Mouse (Mus musculus): ENCODE measurements around the gene Ttc30a1. TPM values are rescaled to one million over a fixed set of nuclear protein-coding genes. Genes with fewer than 3 reads are reported as not detected.

Ttc30a1 gene
- polyA plus RNA-seq, 1 experiment from 2014 or later, result 7.3 TPM

DNA sequence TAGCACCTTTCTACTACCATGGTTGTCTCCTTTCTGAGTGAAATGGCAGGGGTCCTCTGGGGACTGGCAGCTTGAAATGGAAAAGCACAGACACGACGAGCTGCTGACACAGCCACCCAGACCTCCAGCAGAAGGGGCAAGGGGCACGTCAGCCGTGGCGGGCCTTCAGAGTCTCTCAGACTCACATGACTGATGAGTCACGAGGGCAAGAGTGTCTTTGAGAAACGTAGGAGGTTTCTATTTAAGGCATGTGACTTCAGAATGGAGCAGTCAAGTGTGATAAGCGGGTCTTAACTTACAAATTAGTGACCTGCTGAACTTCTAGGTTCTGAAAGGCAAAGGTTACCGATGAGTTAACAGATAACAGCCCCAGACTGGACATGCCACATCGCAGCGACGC, 16.0 kb upstream of the Ttc30a1 start:
- ATAC-seq (ENCODE audit: low FRiP score), result no peak
- WGBS, result 30% methylated on average over 12 of the region's 12 CpGs
- peaks cover 37% of the 10 kb centered on the region for H3K4me1 ChIP-seq (replicated peaks)
- no peaks in the 10 kb centered on the region for H3K36me3 ChIP-seq
- H3K9ac ChIP-seq, result no peak overlapping the region
- no peaks in the 10 kb centered on the region for H3K9me3 ChIP-seq
- H3K27ac ChIP-seq, result no peak overlapping the region
- H3K4me2 ChIP-seq, result no peak overlapping the region
- H3K4me3 ChIP-seq, result no peak overlapping the region
- H3K27me3 ChIP-seq, result no peaks in the 10 kb centered on the region

DNA sequence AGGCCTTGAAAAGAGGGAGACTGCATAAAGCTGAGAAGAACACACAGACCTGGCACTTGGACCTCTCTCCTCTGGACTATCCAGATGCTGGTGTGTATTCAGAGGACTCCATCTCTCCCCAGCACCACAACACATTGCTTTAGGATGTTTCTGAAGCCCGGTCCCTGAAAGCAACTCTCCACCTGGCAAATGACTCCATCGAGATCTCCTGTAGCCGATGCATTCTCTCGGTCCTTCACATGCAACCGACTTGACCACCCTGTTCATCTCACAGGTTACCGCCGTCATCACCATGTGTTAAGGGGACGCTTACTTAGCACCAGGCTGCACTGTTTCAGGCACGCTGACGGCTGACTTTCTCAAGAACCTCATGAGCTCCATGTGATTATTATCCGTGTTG, 13.1 kb upstream of the Ttc30a1 start:
- Histone ChIP-seq H3K4me2 (no peak overlapping the region), H3K36me3 (no peaks in the 10 kb centered on the region), H3K9ac (no peak overlapping the region)

DNA sequence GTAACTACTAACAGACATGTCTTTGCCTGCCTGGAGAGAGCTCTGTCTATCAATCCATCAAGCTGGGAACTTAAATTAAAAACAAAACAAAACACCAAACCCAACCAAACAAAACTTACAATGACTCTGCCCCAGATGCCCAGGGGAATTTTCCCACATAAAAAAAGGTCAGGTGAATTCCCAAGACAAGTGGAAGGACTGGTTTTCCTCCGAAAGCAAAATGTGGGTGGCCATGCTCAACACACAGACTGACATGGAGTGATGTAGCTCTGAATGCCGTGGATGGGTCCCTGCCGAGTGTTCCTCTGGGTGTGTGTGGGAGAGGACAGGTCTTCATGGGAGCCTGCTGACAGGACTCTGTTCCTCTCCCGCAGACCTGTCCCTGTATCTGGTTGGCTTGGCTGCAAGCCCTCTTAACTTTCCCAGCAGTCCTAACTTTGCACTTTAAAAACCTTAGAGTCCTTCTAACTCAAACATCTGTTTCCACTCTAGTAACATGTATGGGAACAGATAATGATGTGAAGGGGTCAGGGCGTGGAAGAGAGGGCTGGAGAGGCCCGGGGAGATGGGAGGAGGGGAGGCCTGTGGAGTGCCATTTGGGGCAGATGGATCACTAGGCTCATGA, 9.9 kb upstream of the Ttc30a1 start:
- no peaks in the 10 kb centered on the region for H3K9me3 ChIP-seq
- no peaks in the 10 kb centered on the region for H3K36me3 ChIP-seq
- no peaks in the 10 kb centered on the region for H3K27me3 ChIP-seq
- 47% methylated on average over 6 of the region's 6 CpGs for WGBS
- peaks cover 58% of the 10 kb centered on the region for H3K4me1 ChIP-seq (replicated peaks)
- no peak overlapping the region for H3K9ac ChIP-seq
- H3K4me2 ChIP-seq, result no peak overlapping the region
- H3K4me3 ChIP-seq, result no peak overlapping the region
- ATAC-seq (ENCODE audit: low FRiP score), result no peak
- 0 out of 2 replicates have a peak overlapping the region, but pooled peaks have one; percentile 40 for H3K27ac ChIP-seq

More for the DNA sequence above, 13.1 kb upstream of the Ttc30a1 start:
- no peaks in the 10 kb centered on the region for H3K9me3 ChIP-seq
- H3K27ac ChIP-seq, result no peak overlapping the region
- H3K27me3 ChIP-seq, result no peaks in the 10 kb centered on the region
- H3K4me1 ChIP-seq (replicated peaks), result peaks cover 49% of the 10 kb centered on the region
- WGBS, result 98% methylated on average over 11 of the region's 11 CpGs
- no peak overlapping the region for H3K4me3 ChIP-seq
- ATAC-seq (ENCODE audit: low FRiP score), result no peak

DNA sequence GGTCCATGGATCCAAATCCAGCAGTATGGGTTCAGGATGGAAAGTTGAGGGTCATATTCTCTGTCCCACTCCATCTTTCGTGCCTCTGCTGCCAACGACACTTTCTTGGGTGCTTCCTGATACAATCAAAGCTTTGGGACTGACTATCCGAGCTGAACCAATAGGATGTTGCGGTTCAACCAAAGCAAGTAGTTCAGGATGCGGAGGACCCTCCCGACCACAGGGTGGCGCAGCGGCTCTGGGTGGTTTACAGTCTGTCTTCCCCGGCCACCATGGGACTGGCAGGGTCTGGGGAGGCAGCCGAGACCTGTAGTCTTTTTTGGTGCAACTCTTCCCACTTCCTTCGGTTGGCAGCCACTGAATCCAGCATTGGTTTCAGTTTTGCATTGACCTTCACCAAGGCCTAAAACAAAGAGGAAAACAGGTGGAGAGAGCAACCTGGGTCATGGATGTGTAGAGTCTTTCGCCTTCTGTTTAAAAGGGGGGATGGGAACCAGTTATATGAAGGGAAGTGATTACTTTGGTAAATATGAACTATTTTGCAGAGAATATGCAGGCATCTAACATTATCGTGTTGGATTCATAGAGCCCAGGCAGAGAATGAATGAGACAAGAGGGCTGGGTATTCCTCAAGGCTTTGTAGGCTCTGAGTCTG, 9.2 kb upstream of the Ttc30a1 start:
- Histone ChIP-seq H3K9me3 (no peaks in the 10 kb centered on the region), H3K36me3 (no peaks in the 10 kb centered on the region), H3K27ac (peak overlapping the region; percentile 91; the same call in 1 of the 2 replicates), H3K4me1 (replicated peaks) (peaks cover 63% of the 10 kb centered on the region), H3K9ac (no peak overlapping the region), H3K4me2 (no peak overlapping the region), H3K4me3 (no peak overlapping the region), H3K27me3 (no peaks in the 10 kb centered on the region)
- WGBS, result 49% methylated on average over 13 of the region's 13 CpGs
- ATAC-seq (ENCODE audit: low FRiP score), result no peak

DNA sequence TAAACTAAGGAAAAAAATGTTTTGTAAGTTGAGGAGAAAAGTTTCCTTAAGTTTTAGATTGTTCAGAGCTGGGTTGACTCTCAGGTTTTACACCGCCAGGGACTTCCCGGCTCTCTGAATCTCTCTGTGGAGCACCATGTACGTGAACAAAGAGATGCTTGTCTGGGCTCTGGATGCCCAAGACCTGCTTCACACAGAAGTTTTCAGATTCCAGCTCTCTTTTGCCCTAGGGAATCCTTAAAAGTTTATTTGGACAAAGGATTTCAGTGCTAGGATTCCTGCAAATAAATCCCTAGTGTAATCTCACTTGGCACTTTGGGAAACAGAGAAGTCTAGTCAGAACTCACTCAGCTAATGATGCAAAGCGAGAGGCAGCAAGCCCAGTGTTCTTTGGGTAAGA, 7.9 kb upstream of the Ttc30a1 start:
- Histone ChIP-seq H3K36me3 (no peaks in the 10 kb centered on the region), H3K9me3 (no peaks in the 10 kb centered on the region), H3K9ac (no peak overlapping the region), H3K4me3 (no peak overlapping the region), H3K4me2 (no peak overlapping the region; the same call in 1 of the 2 replicates), H3K27ac (peak overlapping the region; percentile 91), H3K27me3 (no peaks in the 10 kb centered on the region), H3K4me1 (replicated peaks) (peaks cover 71% of the 10 kb centered on the region)
- ATAC-seq (ENCODE audit: low FRiP score), result no peak
- WGBS, result 58% methylated on average over 4 of the region's 4 CpGs

DNA sequence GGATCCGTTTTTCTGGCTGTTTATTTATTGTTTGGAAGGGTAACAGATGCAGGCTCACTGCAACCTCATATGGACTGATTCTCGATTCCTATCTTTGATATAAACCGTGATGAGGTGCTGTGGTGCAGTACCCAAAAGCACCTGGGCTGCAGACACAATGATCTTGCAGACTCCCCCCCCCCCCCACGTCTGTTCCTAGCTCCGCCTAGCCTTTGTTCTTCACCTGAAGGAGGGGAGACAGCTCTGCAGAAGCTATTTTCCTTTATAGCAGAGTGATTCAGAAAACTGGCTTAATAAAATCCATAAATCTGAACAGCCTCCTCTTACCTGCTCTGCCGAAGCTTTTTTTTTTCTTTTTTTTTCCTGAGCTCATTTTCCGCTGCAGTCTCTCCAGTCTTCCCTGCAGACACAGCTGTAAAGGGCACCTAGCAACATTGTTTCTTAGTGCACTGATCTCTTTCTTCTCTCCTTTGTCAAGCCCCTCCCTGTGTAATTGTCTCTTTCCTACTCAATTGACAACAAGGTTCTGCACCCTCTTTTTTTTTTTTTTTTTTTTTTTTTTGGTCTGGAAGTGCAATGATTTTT, 7.1 kb upstream of the Ttc30a1 start:
- peak overlapping the region; percentile 12 for H3K4me3 ChIP-seq
- H3K4me1 ChIP-seq (replicated peaks), result peaks cover 71% of the 10 kb centered on the region
- no peaks in the 10 kb centered on the region for H3K27me3 ChIP-seq
- ATAC-seq (ENCODE audit: low FRiP score), result peak; percentile 82
- peak overlapping the region; percentile 46 for H3K9ac ChIP-seq
- H3K9me3 ChIP-seq, result no peaks in the 10 kb centered on the region
- peak overlapping the region; percentile 91 for H3K27ac ChIP-seq
- H3K36me3 ChIP-seq, result no peaks in the 10 kb centered on the region
- peak overlapping the region; percentile 36 for H3K4me2 ChIP-seq
- WGBS, result 21% methylated on average over 7 of the region's 7 CpGs

DNA sequence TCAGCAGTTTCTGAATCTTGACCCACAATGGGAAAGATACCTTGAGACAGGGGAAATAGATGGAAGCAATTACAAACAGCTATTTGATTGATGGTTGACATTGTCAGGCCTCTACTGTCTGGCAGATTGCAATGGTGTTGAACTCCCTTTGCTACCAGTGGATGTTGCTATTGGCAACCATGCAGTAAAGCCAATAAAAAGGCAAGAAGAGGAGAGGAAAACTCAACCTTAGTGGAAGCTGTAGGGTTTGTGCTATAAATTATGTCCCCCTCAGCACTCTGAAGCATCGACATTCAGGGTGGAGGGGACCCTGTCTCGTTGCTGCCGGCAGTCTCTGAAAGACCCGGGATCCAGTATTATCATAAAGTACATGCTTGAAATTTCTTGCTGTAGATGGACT, 6.6 kb upstream of the Ttc30a1 start:
- Histone ChIP-seq H3K27me3 (no peaks in the 10 kb centered on the region), H3K4me1 (replicated peaks) (peaks cover 67% of the 10 kb centered on the region), H3K4me3 (peak overlapping the region; percentile 12), H3K4me2 (peak overlapping the region; percentile 36), H3K36me3 (no peaks in the 10 kb centered on the region), H3K9ac (peak overlapping the region; percentile 46), H3K9me3 (no peaks in the 10 kb centered on the region), H3K27ac (peak overlapping the region; percentile 91)
- ATAC-seq (ENCODE audit: low FRiP score), result peak; percentile 76
- WGBS, result 16% methylated on average over 4 of the region's 4 CpGs

DNA sequence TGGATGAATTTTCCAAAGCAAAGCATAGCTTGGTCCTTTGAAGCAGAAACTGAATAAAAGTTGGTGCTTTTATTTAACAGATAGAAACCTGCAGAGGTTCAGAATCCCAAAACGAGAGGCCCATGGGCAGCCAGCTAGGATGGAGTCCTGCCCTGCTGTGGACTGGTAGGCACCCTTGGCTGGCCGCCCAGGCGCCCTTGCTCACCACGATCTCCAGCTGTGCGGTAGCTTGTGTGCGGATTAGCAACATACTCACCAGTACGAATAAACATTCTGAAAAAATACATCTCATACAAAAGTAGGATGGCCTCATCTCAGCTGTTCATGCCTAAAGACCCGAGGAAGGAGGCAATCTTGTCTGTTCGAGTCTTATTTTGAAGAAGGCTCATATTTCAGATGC, 6.0 kb upstream of the Ttc30a1 start:
- peak overlapping the region; percentile 91 for H3K27ac ChIP-seq
- no peak overlapping the region for H3K9ac ChIP-seq
- no peak overlapping the region for H3K4me2 ChIP-seq
- no peaks in the 10 kb centered on the region for H3K36me3 ChIP-seq
- no peak for ATAC-seq (ENCODE audit: low FRiP score)
- no peak overlapping the region for H3K4me3 ChIP-seq
- H3K9me3 ChIP-seq, result no peaks in the 10 kb centered on the region
- H3K27me3 ChIP-seq, result no peaks in the 10 kb centered on the region
- WGBS, result 68% methylated on average over 9 of the region's 9 CpGs
- peaks cover 62% of the 10 kb centered on the region for H3K4me1 ChIP-seq (replicated peaks)

DNA sequence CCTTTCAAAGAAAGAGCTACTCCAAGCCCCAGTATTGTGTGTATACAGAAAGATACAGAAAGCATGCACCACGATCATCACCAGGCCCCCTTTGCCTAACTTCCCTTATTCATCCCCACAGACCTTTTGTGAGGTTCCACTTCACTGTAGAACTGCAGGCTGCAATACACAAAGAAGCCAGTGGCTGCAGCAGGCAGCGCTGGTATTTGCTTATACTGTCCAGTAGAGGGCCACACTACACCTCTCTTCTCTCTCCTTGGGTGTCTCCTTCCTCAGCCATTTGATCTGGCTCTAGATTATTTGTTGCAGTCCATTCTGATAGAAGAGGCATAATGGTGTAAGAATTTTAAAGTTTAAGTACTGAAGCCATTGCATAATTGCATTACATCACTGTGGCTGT, 3.4 kb upstream of the Ttc30a1 start:
- peak overlapping the region; percentile 69 for H3K27ac ChIP-seq
- H3K27me3 ChIP-seq, result no peaks in the 10 kb centered on the region
- H3K4me2 ChIP-seq, result no peak overlapping the region; the same call in 1 of the 2 replicates
- no peak overlapping the region for H3K4me3 ChIP-seq
- H3K9me3 ChIP-seq, result no peaks in the 10 kb centered on the region
- peak; percentile 19; the same call in 1 of the 2 replicates for ATAC-seq (ENCODE audit: low FRiP score)
- WGBS, result 5% methylated on average over 2 of the region's 2 CpGs
- peaks cover 44% of the 10 kb centered on the region for H3K4me1 ChIP-seq (replicated peaks)
- no peaks in the 10 kb centered on the region for H3K36me3 ChIP-seq
- no peak overlapping the region for H3K9ac ChIP-seq

DNA sequence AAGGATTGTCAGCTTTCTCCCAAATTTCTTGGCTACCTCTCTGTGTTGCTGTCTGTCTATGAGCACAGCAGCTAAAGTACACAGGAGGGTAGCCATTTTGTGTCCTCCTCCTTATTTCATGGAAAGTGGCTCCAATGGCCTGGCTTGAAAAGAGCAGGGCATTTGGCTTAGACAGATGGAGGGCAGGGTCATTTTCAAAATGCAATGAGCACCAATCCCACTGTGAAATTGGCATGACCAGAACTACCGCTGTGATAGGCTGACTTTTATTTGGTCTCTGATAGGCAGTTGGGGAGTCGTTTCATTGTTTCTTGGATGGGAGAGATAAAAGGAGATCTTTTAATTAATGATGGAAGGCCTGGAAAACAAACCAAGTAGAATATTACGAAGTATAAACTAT, 2.1 kb upstream of the Ttc30a1 start:
- peaks cover 31% of the 10 kb centered on the region for H3K4me1 ChIP-seq (replicated peaks)
- 56% methylated on average over 3 of the region's 3 CpGs for WGBS
- no peak overlapping the region for H3K4me3 ChIP-seq
- ATAC-seq (ENCODE audit: low FRiP score), result no peak
- no peaks in the 10 kb centered on the region for H3K9me3 ChIP-seq
- 0 out of 2 replicates have a peak overlapping the region, but pooled peaks have one; percentile 13 for H3K27ac ChIP-seq
- no peaks in the 10 kb centered on the region for H3K27me3 ChIP-seq
- no peak overlapping the region for H3K4me2 ChIP-seq
- H3K9ac ChIP-seq, result no peak overlapping the region
- H3K36me3 ChIP-seq, result no peaks in the 10 kb centered on the region

DNA sequence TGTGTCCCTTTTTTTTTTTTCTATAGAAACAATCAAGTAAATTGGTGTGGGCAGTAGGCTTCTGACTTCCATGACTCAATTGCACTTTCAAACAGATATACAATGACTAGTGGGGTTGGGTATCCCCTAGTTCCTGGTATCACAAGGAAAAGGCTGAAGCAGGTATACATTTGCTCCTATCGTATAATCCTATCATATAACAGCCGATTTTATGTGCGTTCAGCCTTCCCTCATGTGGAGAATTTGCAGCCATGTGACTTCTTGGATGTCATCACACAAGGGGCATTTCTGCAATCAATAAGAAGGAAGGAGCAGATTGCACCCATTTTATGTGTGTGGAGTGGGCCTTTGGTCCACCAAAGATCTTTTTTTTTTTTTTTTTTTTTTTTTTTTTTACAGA, 1.3 kb upstream of the Ttc30a1 start:
- ATAC-seq (ENCODE audit: low FRiP score), result no peak
- no peak overlapping the region for H3K4me3 ChIP-seq
- H3K27ac ChIP-seq, result no peak overlapping the region
- peaks cover 24% of the 10 kb centered on the region for H3K4me1 ChIP-seq (replicated peaks)
- 97% methylated on average over 3 of the region's 3 CpGs for WGBS
- H3K9me3 ChIP-seq, result no peaks in the 10 kb centered on the region
- no peaks in the 10 kb centered on the region for H3K27me3 ChIP-seq
- no peaks in the 10 kb centered on the region for H3K36me3 ChIP-seq
- H3K9ac ChIP-seq, result no peak overlapping the region
- H3K4me2 ChIP-seq, result no peak overlapping the region

DNA sequence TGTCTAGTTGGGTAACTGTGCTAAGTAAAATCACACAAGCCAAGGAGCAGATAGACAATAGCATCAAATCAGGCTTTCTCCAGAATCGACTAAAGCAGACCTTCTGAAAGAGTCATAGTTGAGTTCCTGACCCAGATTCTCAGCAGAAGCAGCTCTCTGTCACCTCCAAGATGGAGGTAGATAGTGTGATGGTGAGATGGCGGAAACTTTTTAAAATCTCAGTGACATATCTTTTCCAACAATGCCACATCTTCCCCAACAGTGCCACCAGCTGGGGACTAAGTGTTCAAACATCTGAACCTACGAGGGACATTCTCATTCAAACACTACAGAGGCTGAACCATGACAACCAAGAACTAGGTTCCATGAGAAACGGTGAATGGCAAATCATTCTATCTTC, 859 bp upstream of the Ttc30a1 start:
- H3K4me2 ChIP-seq, result no peak overlapping the region
- H3K4me1 ChIP-seq (replicated peaks), result peaks cover 19% of the 10 kb centered on the region
- H3K36me3 ChIP-seq, result no peaks in the 10 kb centered on the region
- no peak overlapping the region for H3K27ac ChIP-seq
- ATAC-seq (ENCODE audit: low FRiP score), result no peak
- no peaks in the 10 kb centered on the region for H3K27me3 ChIP-seq
- no peak overlapping the region for H3K4me3 ChIP-seq
- no peak overlapping the region for H3K9ac ChIP-seq
- 99% methylated on average over 4 of the region's 4 CpGs for WGBS
- no peaks in the 10 kb centered on the region for H3K9me3 ChIP-seq
